Mouse (Mus musculus): Measurements from ENCODE around the gene Rab42.

Rab42 gene

DNA sequence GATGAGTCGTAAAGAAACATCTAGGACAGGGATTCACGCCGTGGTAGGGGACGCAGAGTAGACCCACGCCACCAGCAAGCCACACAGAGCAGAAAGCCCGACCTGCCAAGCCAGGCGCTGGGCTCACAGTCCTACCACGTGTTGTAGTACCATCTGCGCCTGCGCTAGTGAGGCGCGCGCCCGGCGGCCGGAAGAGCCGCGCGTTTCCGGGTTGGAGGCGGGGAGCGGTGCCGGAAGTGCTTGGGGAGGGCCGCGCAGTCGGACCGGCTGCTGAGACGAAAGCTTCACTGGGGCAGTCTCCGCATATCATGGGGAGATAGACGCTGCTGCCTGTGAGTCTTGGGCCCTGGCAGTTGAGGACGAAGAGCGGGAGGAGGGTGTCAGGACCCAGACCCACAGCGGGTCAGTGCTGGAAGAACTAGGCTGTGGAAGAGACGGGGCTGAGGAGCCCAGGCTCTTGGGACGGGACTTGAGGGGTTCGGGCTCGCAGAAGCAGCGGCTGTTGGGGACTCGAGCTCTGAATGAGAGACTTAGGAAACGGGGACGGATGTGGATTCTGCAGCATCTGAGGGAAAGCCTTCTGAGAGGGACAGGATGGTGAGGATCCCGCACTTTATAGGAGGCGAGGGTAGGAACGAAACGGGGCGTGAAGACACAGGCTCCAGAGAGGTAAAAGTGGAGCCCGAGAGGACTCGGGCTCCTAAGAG is 28.9 kb downstream of the Rab42 start, which contains the start of gene Taf12:
Gene Taf12 (plus strand): TSS at position 220 of the 707 bp plus-strand sequence.
- no peak for DNase-seq (ENCODE audit: extremely low read depth, low read depth, low spot score)

DNA sequence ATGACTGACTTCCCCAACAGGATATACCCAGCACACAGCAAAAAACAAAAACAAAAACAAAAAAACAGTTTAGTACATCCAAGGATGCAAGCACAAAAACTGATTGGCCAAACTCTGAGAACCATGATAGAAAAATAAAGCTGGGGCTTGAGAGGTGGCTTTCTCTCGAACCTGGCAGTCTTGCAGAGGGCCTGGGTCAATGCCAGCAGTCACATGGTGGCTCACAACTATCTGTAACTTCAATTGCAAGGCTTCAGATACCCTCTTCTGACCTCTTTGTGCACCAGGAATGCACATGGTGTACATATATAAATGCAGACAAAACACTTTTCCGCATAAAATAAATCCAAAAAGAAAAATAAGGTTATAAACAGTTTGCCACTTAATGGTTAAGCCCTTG is 30.0 kb downstream of the Rab42 start:
- DNase-seq (ENCODE audit: extremely low read depth, low read depth, low spot score): no peak

DNA sequence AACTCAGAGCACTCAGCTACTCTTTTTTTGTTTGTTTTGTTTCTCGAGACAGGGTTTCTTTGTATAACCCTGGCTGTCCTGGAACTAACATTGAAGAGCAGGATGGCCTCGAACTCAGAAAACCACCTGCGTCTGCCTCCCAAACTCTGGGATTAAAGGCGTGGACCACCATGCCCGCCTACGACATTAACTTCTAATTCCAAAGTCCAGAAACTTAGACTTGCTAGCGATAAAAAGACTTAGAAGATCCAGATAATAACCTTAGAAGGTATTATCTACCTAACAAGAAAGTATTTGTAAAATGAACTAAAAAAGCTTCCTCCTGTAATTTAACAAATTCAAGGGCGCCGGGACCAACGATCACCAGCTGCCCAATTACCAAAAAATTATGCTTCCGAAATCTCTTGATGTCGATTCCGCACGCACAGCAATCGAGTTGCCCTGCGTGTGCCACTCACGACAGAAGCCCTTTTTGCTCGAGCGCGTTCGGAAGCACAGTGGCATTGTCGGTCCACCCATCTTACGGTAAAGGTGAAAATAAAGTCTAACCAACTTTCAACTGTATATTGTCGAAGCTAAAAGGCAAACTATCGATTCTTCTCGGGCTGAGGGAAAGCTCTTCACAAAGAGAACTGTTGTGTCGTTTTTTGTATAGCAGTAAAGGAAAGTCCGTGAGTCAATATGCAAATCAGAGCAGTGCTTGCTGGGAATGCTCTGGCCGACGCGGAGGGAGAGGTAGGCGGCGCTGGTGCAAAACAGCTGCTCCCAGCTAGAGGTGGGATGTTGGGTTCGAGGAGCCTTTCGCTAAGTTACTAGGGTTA is 33.2 kb downstream of the Rab42 start:
- peak; percentile 52 for DNase-seq (ENCODE audit: extremely low read depth, low read depth, low spot score)

DNA sequence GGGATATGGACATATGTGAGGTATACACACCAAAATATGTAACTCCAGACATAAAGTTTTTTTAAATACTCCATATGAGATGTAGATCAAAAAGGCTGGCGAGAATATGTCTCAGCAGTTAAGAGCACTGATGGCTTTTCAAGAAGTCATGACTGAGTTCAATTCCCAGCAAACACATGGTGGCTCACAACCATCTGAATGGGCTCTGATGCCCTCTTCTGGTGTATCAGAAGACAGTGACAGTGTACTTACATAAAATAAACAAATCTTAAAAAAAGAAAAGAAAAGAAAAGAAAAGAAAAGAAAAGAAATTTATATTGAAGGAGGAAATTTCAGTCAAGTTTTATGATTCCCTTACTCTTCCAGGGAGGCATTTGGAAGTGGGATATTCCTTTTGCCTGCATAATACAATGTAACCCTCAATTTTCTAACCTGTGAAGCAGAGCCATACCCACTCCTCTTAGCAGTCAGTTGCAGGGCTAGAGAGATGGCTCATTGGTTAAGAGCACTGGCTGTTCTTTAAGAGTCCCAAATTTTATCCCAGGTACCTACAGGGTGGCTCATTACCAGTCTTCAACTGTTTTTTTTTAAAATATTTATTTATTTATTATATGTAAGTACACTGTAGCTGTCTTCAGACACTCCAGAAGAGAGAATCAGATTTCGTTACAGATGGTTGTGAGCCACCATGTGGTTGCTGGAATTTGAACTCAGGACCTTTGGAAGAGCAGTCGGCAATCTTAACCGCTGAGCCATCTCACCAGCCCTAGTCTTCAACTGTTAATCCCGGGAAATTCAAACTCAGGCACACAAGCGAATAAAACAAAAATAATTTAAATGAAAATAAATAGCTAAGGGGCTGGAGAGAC is 34.1 kb downstream of the Rab42 start:
- DNase-seq (ENCODE audit: extremely low read depth, low read depth, low spot score): no peak

DNA sequence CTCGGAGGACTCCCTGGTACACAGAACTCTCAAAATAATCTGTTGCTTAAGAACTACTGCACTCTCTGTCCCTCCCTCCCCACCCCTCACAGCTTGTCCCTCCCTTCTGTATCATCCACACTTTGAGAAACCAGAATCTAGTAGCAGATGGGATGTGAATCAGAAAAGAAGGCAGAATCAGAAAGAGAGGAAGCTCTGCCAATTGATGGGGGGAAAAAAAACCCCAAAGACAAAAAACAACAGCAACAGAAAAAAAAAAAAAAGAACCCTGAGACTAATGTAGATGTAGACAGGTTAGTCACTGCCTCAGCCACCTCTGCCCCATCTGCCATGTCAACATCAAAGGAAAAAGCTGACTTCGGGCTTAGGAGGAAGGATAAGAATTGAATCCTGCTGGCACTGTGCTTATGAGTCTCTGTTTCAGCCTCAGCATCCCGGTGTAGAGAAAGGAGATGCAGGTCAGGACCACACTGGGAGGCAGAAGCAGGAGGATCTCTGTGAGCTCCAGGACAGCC is 36.3 kb downstream of the Rab42 start:
- no peak for DNase-seq (ENCODE audit: extremely low read depth, low read depth, low spot score)

DNA sequence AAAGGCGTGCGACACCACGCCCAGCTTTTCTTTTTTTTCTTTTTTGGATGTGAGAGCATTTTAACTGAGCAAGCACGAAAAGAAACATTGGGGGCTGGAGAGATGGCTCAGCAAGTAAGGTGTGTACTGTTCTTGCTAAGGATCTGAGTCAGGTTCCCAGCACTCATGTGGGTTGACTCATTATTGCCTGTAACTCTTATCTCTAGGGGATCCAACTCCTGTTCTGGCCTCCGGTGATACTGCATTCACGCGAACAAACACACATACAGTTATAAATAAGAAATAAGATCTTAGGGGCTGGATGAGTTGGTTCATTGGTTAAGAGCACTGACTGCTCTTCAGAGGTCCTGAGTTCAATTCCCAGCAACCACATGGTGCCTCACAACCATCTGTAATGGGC is 39.9 kb downstream of the Rab42 start:
- no peak for DNase-seq (ENCODE audit: extremely low read depth, low read depth, low spot score)

DNA sequence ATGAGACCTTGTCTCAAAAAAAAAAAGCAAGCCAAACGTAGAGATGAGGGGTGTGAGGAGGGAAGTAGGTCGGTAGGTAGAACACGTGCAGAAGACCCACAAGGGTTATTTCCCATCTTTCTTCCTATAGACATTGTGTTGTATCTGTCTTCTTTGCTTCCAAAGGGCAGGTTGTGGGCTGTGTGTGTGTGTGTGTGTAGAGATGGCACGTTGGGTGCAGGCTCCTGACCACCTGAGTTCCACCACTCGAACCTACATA is 40.9 kb downstream of the Rab42 start:
- no peak for DNase-seq (ENCODE audit: extremely low read depth, low read depth, low spot score)

DNA sequence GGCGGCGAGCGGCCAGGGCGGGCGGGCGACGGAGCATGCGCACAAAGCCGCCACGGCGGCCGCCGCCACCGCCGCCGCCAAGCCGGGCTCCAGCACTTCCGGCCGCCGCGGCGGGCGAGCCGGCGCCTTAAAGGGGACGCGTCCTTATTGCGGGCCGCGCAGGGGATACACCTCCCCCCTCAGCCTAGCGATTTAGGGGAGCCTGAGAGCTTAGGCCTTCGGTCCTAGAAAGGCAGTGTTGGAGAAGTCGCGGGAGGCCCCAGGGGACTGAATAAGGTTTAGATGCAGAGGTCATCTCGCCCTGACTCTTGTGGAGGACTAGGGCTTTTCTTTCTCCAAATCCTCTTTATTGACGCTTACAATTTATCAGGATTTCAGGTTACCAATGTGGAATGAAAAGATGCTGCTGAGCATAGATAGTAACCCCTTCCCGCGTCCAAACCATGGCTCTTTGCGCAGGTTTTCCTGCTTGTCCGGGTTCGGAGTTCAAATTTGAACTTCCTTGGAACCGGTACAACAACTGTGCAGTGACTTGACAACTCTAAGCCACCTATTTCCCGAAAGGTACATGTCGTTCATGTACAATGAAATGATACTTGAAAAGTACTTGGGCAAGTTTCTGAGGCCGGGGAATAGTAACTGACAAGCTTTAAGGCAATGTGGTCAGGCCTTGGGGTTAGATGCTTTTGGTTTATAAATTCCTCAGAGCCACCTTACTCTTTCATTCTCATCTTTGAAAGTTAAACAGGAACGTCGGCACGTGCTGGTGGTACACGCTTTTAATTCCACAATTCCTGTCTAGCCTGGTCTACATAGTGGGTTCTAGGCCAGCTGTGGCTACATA is 41.4 kb downstream of the Rab42 start, which contains the start of gene Gmeb1:
Gene Gmeb1 (minus strand): TSS at position 89 of the 844 bp plus-strand sequence.
- DNase-seq (ENCODE audit: extremely low read depth, low read depth, low spot score): no peak

DNA sequence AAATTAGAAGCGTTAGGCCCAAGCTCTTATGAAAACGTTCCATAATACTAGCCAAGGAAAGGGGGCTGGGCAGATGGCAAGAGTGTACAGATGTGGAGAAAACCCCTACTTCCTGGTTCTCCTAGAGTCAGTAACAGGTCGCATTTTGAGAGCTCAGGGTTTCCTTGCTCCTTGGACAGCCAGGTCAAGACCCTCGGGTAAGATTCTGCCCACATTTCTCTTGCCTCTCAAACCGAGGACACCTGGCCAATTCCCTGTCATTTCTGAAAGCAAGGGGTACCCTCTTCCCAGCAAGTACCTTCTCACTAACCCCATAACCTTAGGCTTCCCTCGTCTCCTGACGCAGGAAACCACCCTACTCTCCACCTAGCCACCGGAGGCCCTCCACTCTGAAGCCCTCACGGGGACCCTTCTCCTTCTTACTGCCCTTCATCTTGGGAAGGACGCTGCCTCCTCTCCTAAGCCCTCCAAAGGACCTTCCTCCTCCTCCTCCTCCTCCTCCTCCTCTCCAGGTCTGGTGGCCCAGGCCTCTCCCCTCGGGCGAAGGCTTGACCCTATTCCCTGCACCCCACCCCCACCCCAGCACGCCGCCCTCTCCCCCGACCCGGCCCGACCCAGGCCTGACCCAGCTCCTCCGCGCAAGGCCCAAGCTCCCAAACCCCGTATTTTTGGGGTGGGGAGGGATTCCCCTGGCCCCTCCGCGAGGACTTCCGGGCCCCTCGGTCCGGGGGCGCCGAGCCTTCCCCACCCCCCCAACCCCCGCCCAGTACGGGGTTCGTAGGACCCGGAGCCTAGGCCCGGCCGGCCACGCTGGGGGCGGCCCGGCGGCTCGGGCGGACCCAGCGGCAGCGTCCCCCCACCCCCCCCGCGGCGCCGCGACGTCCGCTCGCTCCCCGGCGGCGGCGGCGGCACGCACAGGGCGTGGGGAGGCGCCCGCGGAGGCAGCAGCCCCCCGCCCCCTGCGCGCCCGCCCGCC is 42.5 kb downstream of the Rab42 start:
- DNase-seq (ENCODE audit: extremely low read depth, low read depth, low spot score): no peak

DNA sequence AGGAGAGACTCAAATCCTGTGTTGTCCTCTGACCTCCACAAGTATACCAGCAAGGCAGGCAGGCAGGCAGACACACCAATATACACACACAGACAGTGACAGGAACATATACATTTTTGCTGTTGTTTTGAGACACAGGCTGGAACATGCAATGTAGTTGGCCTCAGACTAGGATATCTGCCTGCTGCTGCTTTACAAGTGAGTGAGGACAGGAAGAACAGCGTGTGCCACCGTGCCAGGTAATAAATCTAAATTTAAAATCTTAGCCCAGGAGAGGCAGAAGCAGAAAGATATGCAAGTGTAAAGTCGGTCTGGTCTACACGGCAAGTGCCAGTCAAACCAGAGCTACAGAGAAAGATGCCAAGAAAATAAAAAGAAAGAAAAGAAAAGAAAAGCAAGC is 43.9 kb downstream of the Rab42 start:
- peak; percentile 74 for DNase-seq (ENCODE audit: extremely low read depth, low read depth, low spot score)

DNA sequence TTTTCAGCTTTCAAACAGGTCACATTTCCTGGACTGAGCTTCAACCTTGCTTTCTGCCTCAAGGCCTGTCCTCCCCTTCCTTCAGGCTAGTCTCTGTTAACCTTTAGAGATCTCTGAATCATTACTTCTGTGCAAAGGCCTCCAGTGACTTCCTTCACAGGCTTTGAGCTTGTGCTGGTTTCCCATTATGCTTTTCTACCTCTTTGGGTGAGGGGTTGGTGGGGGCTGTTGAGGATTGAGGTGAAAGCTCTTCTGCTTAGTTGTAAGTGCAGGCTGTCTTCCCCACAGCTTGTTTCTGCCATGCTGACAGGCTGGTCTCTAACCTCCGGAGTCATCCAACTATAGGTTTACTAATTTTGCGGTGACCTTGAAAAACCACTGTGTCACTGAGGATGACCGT is 46.8 kb downstream of the Rab42 start:
- no peak for DNase-seq (ENCODE audit: extremely low read depth, low read depth, low spot score)

DNA sequence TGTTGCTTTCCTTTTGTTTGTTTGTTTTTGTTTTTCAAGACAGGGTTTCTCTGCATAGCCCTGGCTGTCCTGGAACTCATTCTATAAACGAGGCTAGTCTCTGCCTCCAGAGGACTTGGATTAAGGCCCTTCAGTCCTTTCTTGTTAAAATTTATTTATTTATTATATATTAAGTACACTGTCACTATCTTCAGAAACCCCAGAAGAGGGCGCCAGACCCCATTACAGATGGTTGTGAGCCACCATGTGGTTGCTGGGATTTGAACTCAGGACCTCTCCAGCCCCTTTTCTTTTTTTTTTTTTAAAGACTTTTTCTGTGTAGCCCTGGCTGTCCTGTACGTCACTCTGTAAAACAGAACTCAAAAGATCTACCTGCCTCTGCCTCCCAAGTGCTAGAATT is 48.2 kb downstream of the Rab42 start:
- DNase-seq (ENCODE audit: extremely low read depth, low read depth, low spot score): no peak

DNA sequence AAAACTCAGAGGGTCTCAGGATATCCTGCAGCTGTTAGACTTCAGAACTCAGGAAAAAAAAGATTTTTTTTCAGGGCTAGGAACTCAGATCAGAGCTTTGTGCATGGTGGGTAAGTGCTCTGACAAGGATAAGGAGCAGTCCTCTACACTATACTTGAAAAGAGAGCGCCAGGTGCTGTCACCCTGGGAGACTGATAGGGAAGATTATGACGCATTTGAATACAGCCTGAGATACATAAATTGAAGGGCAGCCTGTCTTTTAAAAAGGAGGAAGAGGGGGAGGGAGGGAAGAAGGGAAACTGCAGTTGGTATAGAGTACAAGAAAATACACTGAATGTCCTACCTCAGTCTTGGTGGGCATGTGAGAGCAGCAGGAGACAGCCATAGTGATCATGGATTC is 49.6 kb downstream of the Rab42 start:
- DNase-seq (ENCODE audit: extremely low read depth, low read depth, low spot score): no peak

DNA sequence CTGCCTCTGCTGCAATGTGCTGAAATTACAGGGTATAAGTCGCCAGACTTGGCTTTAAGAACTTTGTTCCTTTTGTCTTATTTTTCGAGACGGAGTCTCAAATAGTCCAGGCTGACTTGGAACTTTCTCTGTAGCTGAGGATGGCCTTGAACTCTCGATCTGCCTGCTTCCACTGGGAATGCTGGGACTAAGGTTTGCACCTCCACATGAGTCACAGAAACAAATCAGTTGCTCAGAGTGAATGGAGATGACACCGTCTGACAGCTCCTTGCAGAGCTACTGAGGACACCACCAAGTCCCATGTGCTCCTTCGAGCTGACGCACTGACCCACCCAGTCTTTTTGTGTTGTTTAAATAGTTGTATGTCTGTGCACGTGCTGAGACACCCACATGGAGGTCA is 50.1 kb downstream of the Rab42 start:
- DNase-seq (ENCODE audit: extremely low read depth, low read depth, low spot score): no peak
